Mouse (Mus musculus): ENCODE data around the gene Gm2832.

Gm2832 gene

GRCm38 (mm10) chr14:41278505-41278904 lies at the start of gene Gm2832:
Gene Gm2832 (plus strand): TSS chr14:41278805.
- 91% methylated on average over 2 of the region's 3 CpGs for WGBS

GRCm38 (mm10) chr14:41263296-41263695 lies 15.3 kb upstream of the Gm2832 start:
- WGBS = 45% methylated on average over 4 of the region's 4 CpGs

- WGBS = 6% methylated on average over 28 of the region's 29 CpGs
Measured at GRCm38 (mm10) chr14:41263853-41264755, 14.5 kb upstream of the Gm2832 start.

GRCm38 (mm10) chr14:41264756-41265566 lies 13.6 kb upstream of the Gm2832 start:
- WGBS = 3% methylated on average over 28 of the region's 36 CpGs

GRCm38 (mm10) chr14:41285965-41286364 lies 7.4 kb downstream of the Gm2832 start:
- WGBS = 46% methylated on average over 1 of the region's 1 CpGs

All from cerebral cortex, adult 2 months (tissue).